Comparison of ENCODE assay signal across 19 mouse cellular contexts in genomic region chr7:24853233-24853563, GRCm38 (mm10). TPM values are rescaled to one million over a fixed set of nuclear protein-coding genes. Genes with fewer than 3 reads are reported as not detected.
A peak's percentile ranks its signal among the peaks of the same experiment; 100 is the strongest.
DNase-seq lines count a peak whose midpoint lies in the region; ATAC-seq lines count a peak whose summit lies in the region.
"Had no signal": no experiment of that assay in that cellular context is flagged by ENCODE, and none has a peak within 500 bp of the region (broad histone marks: within the 10 kb centered on the region; RNA-seq: fewer than 3 reads in every experiment).

No protein-coding gene starts in this region.

- no peaks in the 10 kb centered on the region for H3K36me3 ChIP-seq in forebrain, embryonic 10.5 days (replicated peaks)
- H3K36me3 ChIP-seq in forebrain, embryonic 16.5 days (ENCODE audit: control insufficient read depth, insufficient read depth) = no peaks in the 10 kb centered on the region
- H3K36me3 ChIP-seq in liver, embryonic 11.5 days (ENCODE audit: control insufficient read depth, insufficient read depth, low read length) = no peaks in the 10 kb centered on the region
- no peaks in the 10 kb centered on the region for H3K36me3 ChIP-seq in liver, embryonic 16.5 days (ENCODE audit: control insufficient read depth, insufficient read depth)
- H3K36me3 ChIP-seq: midbrain, embryonic 15.5 days had no signal

- no peak overlapping the region for H3K4me2 ChIP-seq in forebrain, embryonic 16.5 days (ENCODE audit: low read length)
- H3K4me2 ChIP-seq in liver, embryonic 11.5 days = peak overlapping the region; percentile 66
- peak overlapping the region; percentile 70 for H3K4me2 ChIP-seq in liver, embryonic 16.5 days (ENCODE audit: low read depth, low read length)
- H3K4me2 ChIP-seq: midbrain, embryonic 15.5 days had no signal

- peak overlapping the region; percentile 67; the same call in 1 of the 2 replicates for H3K27ac ChIP-seq in forebrain, embryonic 10.5 days
- H3K27ac ChIP-seq in forebrain, embryonic 16.5 days (ENCODE audit: low read length) = no peak overlapping the region
- peak overlapping the region; percentile 95 for H3K27ac ChIP-seq in liver, embryonic 11.5 days (ENCODE audit: low read depth, low read length)
- H3K27ac ChIP-seq in liver, embryonic 16.5 days (ENCODE audit: low read length) = peak overlapping the region; percentile 100
- H3K27ac ChIP-seq: midbrain, embryonic 15.5 days had no signal

- no peak overlapping the region for H3K9ac ChIP-seq in forebrain, embryonic 16.5 days (replicated peaks; ENCODE audit: low read depth, low read length)
- peak overlapping the region; percentile 66 for H3K9ac ChIP-seq in liver, embryonic 11.5 days (ENCODE audit: low read depth, low read length)
- H3K9ac ChIP-seq in liver, embryonic 16.5 days (ENCODE audit: low read depth, low read length) = peak overlapping the region; percentile 60
- H3K9ac ChIP-seq: midbrain, embryonic 15.5 days had no signal

- peaks cover 27% of the 10 kb centered on the region for H3K4me1 ChIP-seq in forebrain, embryonic 10.5 days
- no peaks in the 10 kb centered on the region for H3K4me1 ChIP-seq in forebrain, embryonic 16.5 days (replicated peaks; ENCODE audit: control insufficient read depth, insufficient read depth, low read length)
- peaks cover 24% of the 10 kb centered on the region for H3K4me1 ChIP-seq in liver, embryonic 11.5 days (replicated peaks; ENCODE audit: control insufficient read depth, insufficient read depth, low read length)
- H3K4me1 ChIP-seq in liver, embryonic 16.5 days (ENCODE audit: control insufficient read depth, low read depth, low read length) = peaks cover 64% of the 10 kb centered on the region
- H3K4me1 ChIP-seq: midbrain, embryonic 15.5 days had no signal

- H3K27me3 ChIP-seq in forebrain, embryonic 10.5 days (ENCODE audit: poor library complexity, severe bottlenecking) = no peaks in the 10 kb centered on the region
- no peaks in the 10 kb centered on the region for H3K27me3 ChIP-seq in forebrain, embryonic 16.5 days (replicated peaks; ENCODE audit: control insufficient read depth, insufficient read depth, low read length)
- H3K27me3 ChIP-seq in liver, embryonic 11.5 days (replicated peaks; ENCODE audit: control insufficient read depth, insufficient read depth, low read length) = no peaks in the 10 kb centered on the region
- H3K27me3 ChIP-seq in liver, embryonic 16.5 days (ENCODE audit: control insufficient read depth, insufficient read depth, low read depth, low read length) = no peaks in the 10 kb centered on the region
- H3K27me3 ChIP-seq: midbrain, embryonic 15.5 days had no signal

- H3K4me3 ChIP-seq in forebrain, embryonic 10.5 days = no peak overlapping the region
- H3K4me3 ChIP-seq in forebrain, embryonic 16.5 days (replicated peaks; ENCODE audit: low read length) = no peak overlapping the region
- H3K4me3 ChIP-seq in liver, embryonic 11.5 days (ENCODE audit: low read depth, low read length) = no peak overlapping the region
- peak overlapping the region; percentile 31 for H3K4me3 ChIP-seq in liver, embryonic 16.5 days (ENCODE audit: low read depth, low read length)
- H3K4me3 ChIP-seq: midbrain, embryonic 15.5 days had no signal

- no peak for DNase-seq in forebrain, embryonic 10.5 days (ENCODE audit: extremely low spot score, low spot score)
- DNase-seq in liver, embryonic 11.5 days (ENCODE audit: low spot score) = no peak
- DNase-seq in liver = no peak
- DNase-seq in embryo, embryonic 9.5 days (ENCODE audit: extremely low spot score) = no peak
- no peak for DNase-seq in left cerebral cortex, adult 11 months (ENCODE audit: low spot score)
- DNase-seq: adrenal gland, postnatal 36 days; kidney, adult 11 months; kidney, postnatal 36 days; thymus, postnatal 14 days had no signal

- H3K9me3 ChIP-seq in forebrain, embryonic 10.5 days = no peaks in the 10 kb centered on the region
- no peaks in the 10 kb centered on the region for H3K9me3 ChIP-seq in forebrain, embryonic 16.5 days (ENCODE audit: control insufficient read depth, low read length)
- no peaks in the 10 kb centered on the region for H3K9me3 ChIP-seq in liver, embryonic 11.5 days (ENCODE audit: control insufficient read depth, low read length)
- H3K9me3 ChIP-seq in liver, embryonic 16.5 days (replicated peaks; ENCODE audit: control insufficient read depth, low read length) = no peaks in the 10 kb centered on the region
- H3K9me3 ChIP-seq: midbrain, embryonic 15.5 days had no signal

- ATAC-seq in forebrain, embryonic 16.5 days = no peak
- peak; percentile 71 for ATAC-seq in liver, embryonic 11.5 days (replicated peaks; ENCODE audit: low FRiP score)
- ATAC-seq in erythroblast, adult 5-6 weeks (replicated peaks; ENCODE audit: low FRiP score, poor library complexity, severe bottlenecking) = peak; percentile 57; the same call in 1 of the 2 replicates
- ATAC-seq in liver, embryonic 16.5 days (ENCODE audit: low read depth) = peak; percentile 66
- ATAC-seq: midbrain, embryonic 15.5 days had no signal

RNA-seq across cellular contexts. Expression of gene Gm9844, which starts 8.8 kb away (rescaled TPM):
- polyA plus RNA-seq in forebrain, embryonic 10.5 days (2016; fragmentation: Nextera tagmentation; extraction: Ambion mirVana) = 12.7 and 12.8 TPM in 2 replicates
- polyA plus RNA-seq in forebrain, embryonic 16.5 days (2015; fragmentation: Nextera tagmentation; extraction: Ambion mirVana) = 23.0 and 28.5 TPM in 2 replicates
- 5.0 and 5.8 TPM in 2 replicates for polyA plus RNA-seq in liver, embryonic 11.5 days (2014; fragmentation: Nextera tagmentation; extraction: Ambion mirVana)
- total RNA-seq in erythroblast, adult 5-6 weeks (2015; ENCODE audit: low replicate concordance) = not detected in 2 replicates
- total RNA-seq in erythroblast, adult 5-6 weeks (2017; ENCODE audit: low replicate concordance) = 1.4 TPM in 1 of 2 replicates, not detected in the other
- 1.2 and 1.4 TPM in 2 replicates for polyA plus RNA-seq in liver, embryonic 16.5 days (2015; fragmentation: Nextera tagmentation; extraction: Ambion mirVana)
- total RNA-seq: adrenal gland, postnatal 36 days had no signal

RNA-seq across cellular contexts. Expression of gene Lypd4, which starts 16.5 kb away (rescaled TPM):
- not detected in 2 replicates for polyA plus RNA-seq in forebrain, embryonic 10.5 days (2016; fragmentation: Nextera tagmentation; extraction: Ambion mirVana)
- polyA plus RNA-seq in forebrain, embryonic 16.5 days (2015; fragmentation: Nextera tagmentation; extraction: Ambion mirVana) = not detected in 2 replicates
- not detected in 2 replicates for polyA plus RNA-seq in liver, embryonic 11.5 days (2014; fragmentation: Nextera tagmentation; extraction: Ambion mirVana)
- total RNA-seq in erythroblast, adult 5-6 weeks (2015; ENCODE audit: low replicate concordance) = not detected in 2 replicates
- total RNA-seq in erythroblast, adult 5-6 weeks (2017; ENCODE audit: low replicate concordance) = not detected in 2 replicates
- not detected in 2 replicates for polyA plus RNA-seq in liver, embryonic 16.5 days (2015; fragmentation: Nextera tagmentation; extraction: Ambion mirVana)
- total RNA-seq: adrenal gland, postnatal 36 days; common myeloid progenitor, adult 5-6 weeks; gastrocnemius, postnatal 4 days; layer of hippocampus, postnatal 25 days had no signal
- polyA plus RNA-seq: hindbrain, embryonic 11.5 days; limb, embryonic 14.5 days; midbrain, embryonic 15.5 days; neural tube, embryonic 11.5 days had no signal

RNA-seq across cellular contexts. Expression of gene Dmrtc2, which starts 16.7 kb away (rescaled TPM):
- not detected in 2 replicates for polyA plus RNA-seq in forebrain, embryonic 10.5 days (2016; fragmentation: Nextera tagmentation; extraction: Ambion mirVana)
- polyA plus RNA-seq in forebrain, embryonic 16.5 days (2015; fragmentation: Nextera tagmentation; extraction: Ambion mirVana) = not detected in 2 replicates
- polyA plus RNA-seq in liver, embryonic 11.5 days (2014; fragmentation: Nextera tagmentation; extraction: Ambion mirVana) = not detected in 2 replicates
- total RNA-seq in erythroblast, adult 5-6 weeks (2015; ENCODE audit: low replicate concordance) = not detected in 2 replicates
- total RNA-seq in erythroblast, adult 5-6 weeks (2017; ENCODE audit: low replicate concordance) = not detected in 2 replicates
- polyA plus RNA-seq in liver, embryonic 16.5 days (2015; fragmentation: Nextera tagmentation; extraction: Ambion mirVana) = not detected in 2 replicates
- total RNA-seq: adrenal gland, postnatal 36 days; common myeloid progenitor, adult 5-6 weeks; gastrocnemius, postnatal 4 days; layer of hippocampus, postnatal 25 days had no signal
- polyA plus RNA-seq: neural tube, embryonic 11.5 days had no signal

RNA-seq across cellular contexts. Expression of gene Rps19, which starts 31.0 kb away (rescaled TPM):
- 2,087 and 2,135 TPM in 2 replicates for polyA plus RNA-seq in forebrain, embryonic 10.5 days (2016; fragmentation: Nextera tagmentation; extraction: Ambion mirVana)
- polyA plus RNA-seq in forebrain, embryonic 16.5 days (2015; fragmentation: Nextera tagmentation; extraction: Ambion mirVana) = 1,290 and 1,309 TPM in 2 replicates
- polyA plus RNA-seq in liver, embryonic 11.5 days (2014; fragmentation: Nextera tagmentation; extraction: Ambion mirVana) = 2,415 and 2,620 TPM in 2 replicates
- 474 and 634 TPM in 2 replicates for total RNA-seq in erythroblast, adult 5-6 weeks (2015; ENCODE audit: low replicate concordance)
- 204 and 237 TPM in 2 replicates for total RNA-seq in erythroblast, adult 5-6 weeks (2017; ENCODE audit: low replicate concordance)
- polyA plus RNA-seq in liver, embryonic 16.5 days (2015; fragmentation: Nextera tagmentation; extraction: Ambion mirVana) = 1,002 and 1,147 TPM in 2 replicates

RNA-seq across cellular contexts. Expression of gene Cd79a, which starts 44.0 kb away (rescaled TPM):
- polyA plus RNA-seq in forebrain, embryonic 10.5 days (2016; fragmentation: Nextera tagmentation; extraction: Ambion mirVana) = 0.25 and 0.55 TPM in 2 replicates
- polyA plus RNA-seq in forebrain, embryonic 16.5 days (2015; fragmentation: Nextera tagmentation; extraction: Ambion mirVana) = 0.16 and 0.19 TPM in 2 replicates
- polyA plus RNA-seq in liver, embryonic 11.5 days (2014; fragmentation: Nextera tagmentation; extraction: Ambion mirVana) = 0.12 TPM in 1 of 2 replicates, not detected in the other
- 0.84 and 0.96 TPM in 2 replicates for total RNA-seq in erythroblast, adult 5-6 weeks (2015; ENCODE audit: low replicate concordance)
- 0.43 TPM in 1 of 2 replicates, not detected in the other for total RNA-seq in erythroblast, adult 5-6 weeks (2017; ENCODE audit: low replicate concordance)
- polyA plus RNA-seq in liver, embryonic 16.5 days (2015; fragmentation: Nextera tagmentation; extraction: Ambion mirVana) = 10.5 and 13.9 TPM in 2 replicates
- total RNA-seq: common myeloid progenitor, adult 5-6 weeks had no signal
